Mouse (Mus musculus): ENCODE results near the gene Creb5. TPM values are rescaled to one million over a fixed set of nuclear protein-coding genes. Genes with fewer than 3 reads are reported as not detected.

The Creb5 gene
- total and polyA plus RNA-seq, 3 experiments = 3.5 to 8.4 (median 6.1) TPM

GRCm38 (mm10) chr6:53470559-53470958 is 183.5 kb downstream of the Creb5 start:
- H3K79me2 ChIP-seq (replicated peaks; ENCODE audit: control insufficient read depth, insufficient read depth, low read length) = no peaks in the 10 kb centered on the region
- H3K36me3 ChIP-seq (ENCODE audit: control insufficient read depth, insufficient read depth, low read length) = no peaks in the 10 kb centered on the region
- H3K27ac ChIP-seq = no peak overlapping the region
- peak overlapping the region; percentile 1; the same call in 1 of the 2 replicates for H3K4me3 ChIP-seq
- peak; percentile 37 to 38 for DNase-seq
- no peak overlapping the region for H3K9ac ChIP-seq (ENCODE audit: low read depth, low read length)
- 0 out of 2 replicates have a peak, but pooled peaks cover 2% of the 10 kb centered on the region for H3K27me3 ChIP-seq (ENCODE audit: control insufficient read depth, insufficient read depth, low read length)
- TF ChIP-seq CTCF (IDR thresholded peaks at IDR 0.05) = peak; percentile 48
- TF ChIP-seq EP300 (IDR thresholded peaks at IDR 0.05; ENCODE audit: insufficient read depth, low read depth, low read length) = no peak
- TF ChIP-seq POLR2A (IDR thresholded peaks at IDR 0.05; ENCODE audit: insufficient read depth, low read depth, low read length) = no peak
- 11% methylated on average over 8 of the region's 8 CpGs for WGBS
- intact Hi-C loops (cut with DNase I) = no loop called here
- peaks cover 2% of the 10 kb centered on the region; the same call in 1 of the 2 replicates for H3K4me1 ChIP-seq (ENCODE audit: control insufficient read depth, insufficient read depth, low read length)

- intact Hi-C loops (cut with DNase I) = no loop called here
- Histone ChIP-seq H3K36me3 (ENCODE audit: control insufficient read depth, insufficient read depth, low read length) (no peaks in the 10 kb centered on the region), H3K9ac (ENCODE audit: low read depth, low read length) (no peak overlapping the region), H3K79me2 (replicated peaks; ENCODE audit: control insufficient read depth, insufficient read depth, low read length) (no peaks in the 10 kb centered on the region), H3K4me1 (ENCODE audit: control insufficient read depth, insufficient read depth, low read length) (peaks cover 2% of the 10 kb centered on the region; the same call in 1 of the 2 replicates), H3K27me3 (ENCODE audit: control insufficient read depth, insufficient read depth, low read length) (0 out of 2 replicates have a peak, but pooled peaks cover 2% of the 10 kb centered on the region), H3K4me3 (peak overlapping the region; percentile 1; the same call in 1 of the 2 replicates), H3K27ac (no peak overlapping the region)
- DNase-seq = no peak
- no peak for TF ChIP-seq POLR2A (IDR thresholded peaks at IDR 0.05; ENCODE audit: insufficient read depth, low read depth, low read length)
- no peak for TF ChIP-seq CTCF (IDR thresholded peaks at IDR 0.05)
- TF ChIP-seq EP300 (IDR thresholded peaks at IDR 0.05; ENCODE audit: insufficient read depth, low read depth, low read length) = no peak
- WGBS = 70% methylated on average over 9 of the region's 9 CpGs
Measured at GRCm38 (mm10) chr6:53470999-53471591, 184.0 kb downstream of the Creb5 start.

GRCm38 (mm10) chr6:53472751-53473150 is 185.7 kb downstream of the Creb5 start:
- H3K4me1 ChIP-seq (ENCODE audit: control insufficient read depth, insufficient read depth, low read length) = peaks cover 2% of the 10 kb centered on the region; the same call in 1 of the 2 replicates
- H3K4me3 ChIP-seq = no peak overlapping the region
- H3K79me2 ChIP-seq (replicated peaks; ENCODE audit: control insufficient read depth, insufficient read depth, low read length) = no peaks in the 10 kb centered on the region
- H3K9ac ChIP-seq (ENCODE audit: low read depth, low read length) = no peak overlapping the region
- DNase-seq = no peak
- intact Hi-C loops (cut with DNase I) = no loop called here
- no peaks in the 10 kb centered on the region for H3K36me3 ChIP-seq (ENCODE audit: control insufficient read depth, insufficient read depth, low read length)
- H3K27ac ChIP-seq = no peak overlapping the region
- 98% methylated on average over 7 of the region's 7 CpGs for WGBS
- H3K27me3 ChIP-seq (ENCODE audit: control insufficient read depth, insufficient read depth, low read length) = 0 out of 2 replicates have a peak, but pooled peaks cover 2% of the 10 kb centered on the region
- no peak for TF ChIP-seq CTCF (IDR thresholded peaks at IDR 0.05)
- no peak for TF ChIP-seq EP300 (IDR thresholded peaks at IDR 0.05; ENCODE audit: insufficient read depth, low read depth, low read length)
- no peak for TF ChIP-seq POLR2A (IDR thresholded peaks at IDR 0.05; ENCODE audit: insufficient read depth, low read depth, low read length)

GRCm38 (mm10) chr6:53477501-53477900 is 190.4 kb downstream of the Creb5 start:
- Histone ChIP-seq H3K79me2 (replicated peaks; ENCODE audit: control insufficient read depth, insufficient read depth, low read length) (no peaks in the 10 kb centered on the region), H3K27ac (no peak overlapping the region), H3K4me1 (ENCODE audit: control insufficient read depth, insufficient read depth, low read length) (no peaks in the 10 kb centered on the region), H3K9ac (ENCODE audit: low read depth, low read length) (no peak overlapping the region), H3K36me3 (ENCODE audit: control insufficient read depth, insufficient read depth, low read length) (no peaks in the 10 kb centered on the region), H3K4me3 (no peak overlapping the region), H3K27me3 (ENCODE audit: control insufficient read depth, insufficient read depth, low read length) (no peaks in the 10 kb centered on the region)
- WGBS = 84% methylated on average over 5 of the region's 5 CpGs
- intact Hi-C loops (cut with DNase I) = no loop called here
- peak in 1 of 2 experiments; percentile 15 for DNase-seq
- TF ChIP-seq POLR2A (IDR thresholded peaks at IDR 0.05; ENCODE audit: insufficient read depth, low read depth, low read length) = no peak
- no peak for TF ChIP-seq EP300 (IDR thresholded peaks at IDR 0.05; ENCODE audit: insufficient read depth, low read depth, low read length)
- no peak for TF ChIP-seq CTCF (IDR thresholded peaks at IDR 0.05)

GRCm38 (mm10) chr6:53490917-53491316 is 203.8 kb downstream of the Creb5 start:
- TF ChIP-seq POLR2A (IDR thresholded peaks at IDR 0.05; ENCODE audit: insufficient read depth, low read depth, low read length) (no peak), EP300 (IDR thresholded peaks at IDR 0.05; ENCODE audit: insufficient read depth, low read depth, low read length) (no peak), CTCF (IDR thresholded peaks at IDR 0.05) (peak; percentile 33; the same call in 1 of the 2 replicates)
- no peak for DNase-seq
- H3K4me1 ChIP-seq (ENCODE audit: control insufficient read depth, insufficient read depth, low read length) = no peaks in the 10 kb centered on the region; the same call in 1 of the 2 replicates
- H3K27ac ChIP-seq = no peak overlapping the region
- intact Hi-C loops (cut with DNase I) = no loop called here
- no peaks in the 10 kb centered on the region for H3K79me2 ChIP-seq (replicated peaks; ENCODE audit: control insufficient read depth, insufficient read depth, low read length)
- WGBS = 97% methylated on average over 6 of the region's 6 CpGs
- no peak overlapping the region for H3K4me3 ChIP-seq
- no peak overlapping the region for H3K9ac ChIP-seq (ENCODE audit: low read depth, low read length)
- H3K27me3 ChIP-seq (ENCODE audit: control insufficient read depth, insufficient read depth, low read length) = no peaks in the 10 kb centered on the region
- H3K36me3 ChIP-seq (ENCODE audit: control insufficient read depth, insufficient read depth, low read length) = no peaks in the 10 kb centered on the region

GRCm38 (mm10) chr6:53491331-53491730 is 204.3 kb downstream of the Creb5 start:
- H3K79me2 ChIP-seq (replicated peaks; ENCODE audit: control insufficient read depth, insufficient read depth, low read length) = no peaks in the 10 kb centered on the region
- TF ChIP-seq EP300 (IDR thresholded peaks at IDR 0.05; ENCODE audit: insufficient read depth, low read depth, low read length) (no peak), CTCF (IDR thresholded peaks at IDR 0.05) (no peak), POLR2A (IDR thresholded peaks at IDR 0.05; ENCODE audit: insufficient read depth, low read depth, low read length) (no peak)
- no peak overlapping the region for H3K9ac ChIP-seq (ENCODE audit: low read depth, low read length)
- DNase-seq = no peak
- H3K27ac ChIP-seq = no peak overlapping the region
- no peaks in the 10 kb centered on the region for H3K36me3 ChIP-seq (ENCODE audit: control insufficient read depth, insufficient read depth, low read length)
- H3K4me1 ChIP-seq (ENCODE audit: control insufficient read depth, insufficient read depth, low read length) = peaks cover 2% of the 10 kb centered on the region
- H3K27me3 ChIP-seq (ENCODE audit: control insufficient read depth, insufficient read depth, low read length) = no peaks in the 10 kb centered on the region
- intact Hi-C loops (cut with DNase I) = no loop called here
- 85% methylated on average over 4 of the region's 4 CpGs for WGBS
- no peak overlapping the region for H3K4me3 ChIP-seq

All from heart, adult 2 months (tissue).